Comparison of ENCODE assay signal across 8 mouse cellular contexts in the genomic region with DNA sequence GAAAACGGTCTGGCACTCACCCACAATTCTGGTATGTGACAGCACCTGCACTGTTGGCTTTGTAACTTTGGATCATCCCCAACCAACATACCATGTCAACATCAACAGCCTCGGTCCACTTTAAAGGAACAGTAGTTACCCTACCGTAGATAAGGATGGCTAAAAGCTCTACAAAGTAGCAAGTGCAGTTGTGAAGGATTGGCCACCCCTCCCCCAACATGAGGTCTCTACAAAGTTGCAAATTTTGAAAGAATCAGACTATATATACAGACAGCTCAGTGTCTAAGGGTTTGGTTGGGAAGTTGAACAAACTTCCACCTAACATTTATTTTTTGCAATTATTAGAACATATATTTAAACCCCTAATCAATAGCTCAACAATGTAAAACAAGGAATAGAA. TPM values are rescaled to one million over a fixed set of nuclear protein-coding genes. Genes with fewer than 3 reads are reported as not detected.
DNase-seq lines count a peak whose midpoint lies in the region; ATAC-seq and TF ChIP-seq lines count a peak whose summit lies in the region.

No protein-coding gene starts in this region.

- DNase-seq in gastrocnemius, adult 2 months, result no peak
- no peak for DNase-seq in gastrocnemius, postnatal 36 days
- peak; percentile 24 for DNase-seq in thymus, postnatal 14 days
- DNase-seq in thymus, postnatal 25 days, result no peak
- DNase-seq in liver, embryonic 13.5 days, result no peak
- DNase-seq in testis, postnatal 14 days (ENCODE audit: low spot score), result peak; percentile 86
- no peak for DNase-seq in right cerebral cortex, postnatal 4 days
- no peak for DNase-seq in lung, adult 18-20 months

- peak overlapping the region; percentile 91 for H3K4me2 ChIP-seq in liver, embryonic 13.5 days

- 84% methylated on average over 3 of the region's 3 CpGs for WGBS in liver, embryonic 13.5 days (ENCODE audit: insufficient replicate concordance)

- H3K27me3 ChIP-seq in liver, embryonic 13.5 days, result no peaks in the 10 kb centered on the region

- intact Hi-C loops in gastrocnemius, adult 2 months (cut with DNase I), result loop anchor here (2.0 kb wide), 2 partner anchors 23 to 91 kb away; a partner anchor contains a TSS
- intact Hi-C loops in gastrocnemius, postnatal 36 days (cut with DNase I), result loop anchor here (5.0 kb wide), 1 partner anchor 91 kb away; no protein-coding TSS in a partner anchor

- peak overlapping the region; percentile 99; the same call in 1 of the 2 replicates for H3K9ac ChIP-seq in liver, embryonic 13.5 days

- ATAC-seq in liver, embryonic 13.5 days (ENCODE audit: low read depth), result no peak

- no peak overlapping the region for H3K4me3 ChIP-seq in gastrocnemius, adult 2 months
- peak overlapping the region; percentile 98; the same call in 1 of the 2 replicates for H3K4me3 ChIP-seq in liver, embryonic 13.5 days (replicated peaks)

- H3K4me1 ChIP-seq in liver, embryonic 13.5 days (replicated peaks), result peaks cover 42% of the 10 kb centered on the region

- H3K9me3 ChIP-seq in liver, embryonic 13.5 days (replicated peaks), result no peaks in the 10 kb centered on the region

- no peak for TF ChIP-seq CTCF in gastrocnemius, adult 2 months (IDR thresholded peaks at IDR 0.05)

- H3K36me3 ChIP-seq in liver, embryonic 13.5 days, result peaks cover 60% of the 10 kb centered on the region

- H3K27ac ChIP-seq in gastrocnemius, adult 2 months, result peak overlapping the region; percentile 99
- H3K27ac ChIP-seq in liver, embryonic 13.5 days, result peak overlapping the region; percentile 95

RNA-seq across cellular contexts. Expression of a gene that starts 1.0 kb away (rescaled TPM):
- 10 to 100 TPM; 14.6 to 16.2 TPM for total RNA-seq in gastrocnemius, adult 2 months (2021)
- total RNA-seq in gastrocnemius, postnatal 36 days (2021), result 10 to 100 TPM; 15.1 to 18.0 TPM
- polyA plus RNA-seq in liver, embryonic 13.5 days (2015; fragmentation: Nextera tagmentation; extraction: Ambion mirVana), result 0.71 and 0.91 TPM in 2 replicates

RNA-seq across cellular contexts. Expression of a gene that starts 22.3 kb away (rescaled TPM):
- 10 to 100 TPM; 10.1 to 13.0 TPM for total RNA-seq in gastrocnemius, adult 2 months (2021)
- total RNA-seq in gastrocnemius, postnatal 36 days (2021), result 10 to 100 TPM in 1 of 2 experiments, 1 to 10 TPM in 1; 8.2 to 10.9 TPM
- polyA plus RNA-seq in liver, embryonic 13.5 days (2015; fragmentation: Nextera tagmentation; extraction: Ambion mirVana), result 4.4 and 5.0 TPM in 2 replicates

RNA-seq across cellular contexts. Expression of a gene that starts 22.5 kb away (rescaled TPM):
- total RNA-seq in gastrocnemius, adult 2 months (2021), result 10 to 100 TPM; 71.4 to 81.4 TPM
- total RNA-seq in gastrocnemius, postnatal 36 days (2021), result 10 to 100 TPM; 59.0 to 77.3 TPM
- polyA plus RNA-seq in liver, embryonic 13.5 days (2015; fragmentation: Nextera tagmentation; extraction: Ambion mirVana), result 101 and 106 TPM in 2 replicates

RNA-seq across cellular contexts. Expression of a gene that starts 22.5 kb away (rescaled TPM):
- 1 to 10 TPM; 4.0 to 4.7 TPM for total RNA-seq in gastrocnemius, adult 2 months (2021)
- total RNA-seq in gastrocnemius, postnatal 36 days (2021), result 1 to 10 TPM; 3.5 to 3.8 TPM
- polyA plus RNA-seq in liver, embryonic 13.5 days (2015; fragmentation: Nextera tagmentation; extraction: Ambion mirVana), result 3.4 and 3.9 TPM in 2 replicates

Comparison
In these comparisons a context has a peak if more than half of its experiments do, and no peak if none do; other contexts are left out.
1. DNase-seq: peak in thymus, postnatal 14 days (single experiment) and testis, postnatal 14 days (single experiment); none in gastrocnemius, adult 2 months (single experiment), gastrocnemius, postnatal 36 days (0 of 2), thymus, postnatal 25 days (single experiment), liver, embryonic 13.5 days (single experiment), right cerebral cortex, postnatal 4 days (single experiment) and lung, adult 18-20 months (0 of 2).